Mouse (Mus musculus): Measurements from ENCODE around the gene Rspo4.
A peak's percentile ranks its signal among the peaks of the same experiment; 100 is the strongest.

Gene Rspo4

DNA sequence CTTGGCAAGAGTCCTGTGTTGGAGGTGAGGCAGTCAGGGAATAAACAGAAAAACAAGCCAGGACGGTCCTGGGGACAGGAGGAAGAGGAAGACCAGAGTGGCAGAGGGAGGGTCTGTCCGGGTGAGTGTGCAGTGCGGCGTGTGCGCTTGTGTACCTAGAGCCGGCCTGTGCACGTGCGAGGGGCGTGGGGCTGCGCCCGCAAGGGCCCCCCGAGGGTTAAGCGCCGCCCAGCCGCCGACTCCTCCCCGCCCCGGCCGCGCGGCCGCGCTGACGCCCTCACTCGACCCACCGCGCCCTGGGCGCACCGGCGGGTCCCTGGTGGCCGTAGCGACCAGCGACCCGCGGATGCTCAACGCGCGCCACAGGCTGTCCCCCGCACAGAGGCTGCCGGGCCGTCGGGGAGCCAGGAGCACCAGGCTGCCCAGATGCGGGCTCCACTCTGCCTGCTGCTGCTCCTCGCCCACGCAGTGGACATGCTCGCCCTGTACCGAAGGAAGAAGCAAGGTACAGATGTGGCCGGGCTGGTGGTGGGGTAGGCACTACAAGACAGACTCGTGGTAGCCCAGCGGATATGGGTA lies at the start of gene Rspo4:
Rspo4 (plus strand) TSS at position 280 of the 579 bp plus-strand sequence.
- no peak for DNase-seq (ENCODE audit: low read depth)

DNA sequence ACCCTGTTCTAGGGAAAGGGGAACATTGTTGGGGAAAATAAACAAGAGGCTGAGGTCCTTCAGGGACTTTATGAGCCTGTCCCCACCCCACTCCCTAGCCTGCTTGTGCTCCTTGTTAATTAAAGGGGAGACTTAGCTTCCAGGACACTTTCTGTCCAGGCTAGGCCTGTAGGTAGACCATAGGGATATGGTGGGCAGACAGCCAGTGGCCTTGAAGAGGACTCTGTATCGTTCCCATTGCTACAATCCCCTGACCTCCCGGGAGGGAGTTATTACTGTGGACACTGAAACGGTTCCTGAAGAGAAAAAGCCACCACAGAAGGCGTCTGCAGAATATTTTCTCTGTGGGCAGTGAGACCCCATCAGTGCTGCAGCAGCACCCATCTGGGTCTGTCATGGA lies 27.1 kb upstream of the Rspo4 start:
- no peak for DNase-seq (ENCODE audit: low read depth)

DNA sequence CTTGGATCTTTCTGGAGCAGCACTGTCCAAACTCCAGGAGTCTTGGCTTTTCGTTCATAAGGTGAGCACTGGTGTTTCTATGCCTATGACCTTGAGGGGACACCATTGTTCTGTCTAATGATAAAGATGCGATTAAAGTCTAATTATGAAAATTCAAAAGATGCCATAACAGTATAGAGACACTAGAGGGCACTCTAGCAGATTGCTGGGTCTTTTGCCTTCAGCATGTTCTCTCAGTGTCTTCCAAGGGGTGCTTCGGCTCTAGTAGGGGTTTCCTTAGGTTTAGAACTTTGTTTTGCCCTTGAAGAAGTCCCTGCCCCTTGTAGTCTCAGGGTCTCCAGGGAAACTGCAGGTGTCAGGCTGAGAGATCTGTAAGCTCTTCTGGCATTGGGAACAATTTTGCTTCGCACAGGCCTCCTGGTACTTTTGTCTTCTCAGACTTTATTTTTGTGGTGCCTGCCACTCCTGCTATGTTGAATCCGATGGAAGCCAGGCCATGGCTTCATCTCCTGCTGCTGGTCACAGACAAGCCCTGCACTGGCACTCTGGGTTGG lies 19.6 kb downstream of the Rspo4 start:
- DNase-seq (ENCODE audit: low read depth) = no peak

DNA sequence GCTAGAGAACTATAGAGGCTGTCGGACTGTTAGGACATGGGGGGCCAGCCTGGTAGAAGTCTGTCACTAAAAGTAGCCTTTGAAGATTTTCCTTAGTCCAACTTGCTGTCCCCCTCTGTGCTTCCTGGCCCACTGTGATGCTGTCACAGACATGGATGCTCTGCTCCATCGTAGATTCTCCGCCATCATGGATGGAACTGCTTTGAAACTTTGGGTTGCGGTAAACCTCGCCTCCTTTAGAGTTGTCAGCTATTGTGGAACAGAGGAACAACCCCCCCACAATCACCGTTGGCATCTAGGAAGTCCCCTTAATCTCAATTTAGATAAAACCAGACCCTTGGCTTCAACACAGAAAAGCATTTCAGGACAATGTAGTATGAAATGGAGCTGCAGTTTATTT lies 22.2 kb downstream of the Rspo4 start:
- no peak for DNase-seq (ENCODE audit: low read depth)

DNA sequence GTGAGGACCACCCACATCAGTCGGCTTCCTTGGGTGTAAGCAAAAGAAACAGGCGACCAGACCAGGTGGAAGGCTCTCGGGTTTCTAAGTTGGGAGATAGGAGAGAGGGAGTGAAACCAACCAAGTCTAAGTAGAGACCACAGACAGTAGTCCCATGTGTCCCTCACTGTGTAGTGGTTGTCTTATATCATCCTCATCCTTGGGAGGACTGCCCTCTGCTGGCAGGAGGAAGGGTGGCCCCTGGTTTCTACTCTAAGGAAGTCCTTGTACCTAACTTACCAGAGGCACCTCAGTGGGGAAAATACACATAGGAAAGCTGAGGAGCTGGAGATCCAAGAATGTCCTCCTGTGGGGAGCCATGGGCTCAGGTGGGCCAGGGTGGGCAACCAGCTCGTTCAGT lies 23.8 kb downstream of the Rspo4 start:
- peak; percentile 50 for DNase-seq (ENCODE audit: low read depth)

DNA sequence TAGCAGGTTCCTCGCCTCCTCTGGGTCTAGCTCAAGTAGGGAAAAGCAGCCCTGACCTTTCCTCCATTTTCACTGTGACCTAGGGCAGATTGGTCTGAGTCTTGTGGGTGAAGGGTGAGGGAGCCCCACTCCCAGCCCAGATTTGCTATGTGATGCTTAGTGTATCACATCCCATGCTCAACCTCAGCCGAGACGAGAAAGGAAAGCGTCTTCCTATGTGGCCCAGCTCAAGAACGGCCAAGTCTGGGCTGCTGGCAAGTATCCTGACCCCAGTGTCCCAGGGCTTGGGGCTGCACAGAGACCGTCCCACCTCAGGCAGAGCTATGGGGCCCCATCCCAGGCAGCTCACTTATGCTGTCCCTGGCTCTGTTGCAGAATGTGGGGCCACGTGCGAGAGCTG lies 25.5 kb downstream of the Rspo4 start:
- DNase-seq (ENCODE audit: low read depth) = no peak

DNA sequence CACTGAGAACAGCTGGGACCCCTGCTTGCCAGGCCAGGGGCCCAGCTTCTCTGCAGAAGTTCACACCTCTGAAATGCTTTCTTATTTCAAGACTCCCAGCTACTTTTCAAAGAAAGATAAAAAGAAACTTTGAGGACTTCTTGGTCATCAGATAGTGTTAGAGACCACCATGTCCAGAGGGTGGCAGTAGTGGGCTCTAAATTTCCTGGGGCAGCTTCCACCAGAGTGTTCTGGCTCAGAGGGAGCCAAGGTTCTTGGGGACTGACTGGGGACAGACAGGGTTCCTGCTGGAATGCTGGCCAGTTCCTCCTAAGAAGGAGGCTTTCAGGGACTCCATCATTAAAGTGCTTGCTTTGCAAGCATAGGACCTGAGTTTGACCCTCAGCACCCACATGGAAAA lies 31.8 kb downstream of the Rspo4 start:
- peak; percentile 24 for DNase-seq (ENCODE audit: low read depth)

DNA sequence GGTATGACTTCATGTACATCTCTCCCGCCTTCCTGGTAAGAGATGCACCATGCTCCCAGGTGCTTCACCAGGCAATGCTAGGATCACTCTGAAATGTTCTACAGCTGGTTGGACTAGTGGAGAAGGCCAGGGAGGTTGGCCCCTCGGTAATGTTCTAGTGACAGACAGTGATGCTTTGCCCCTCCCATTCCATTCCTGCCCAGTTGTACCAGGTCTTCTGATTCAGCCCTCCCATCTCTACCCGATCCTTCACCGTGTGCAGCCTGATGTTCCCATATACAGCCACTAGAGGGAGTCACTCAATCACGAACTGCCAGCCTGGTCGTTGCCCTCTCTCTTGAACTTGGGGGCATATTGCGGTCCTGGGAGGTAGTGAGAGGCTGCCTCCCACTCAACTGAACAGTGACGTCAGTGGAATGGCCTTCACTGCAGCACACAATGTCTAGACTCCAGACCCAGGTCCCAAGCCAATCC lies 33.3 kb downstream of the Rspo4 start:
- peak; percentile 29 for DNase-seq (ENCODE audit: low read depth)

DNA sequence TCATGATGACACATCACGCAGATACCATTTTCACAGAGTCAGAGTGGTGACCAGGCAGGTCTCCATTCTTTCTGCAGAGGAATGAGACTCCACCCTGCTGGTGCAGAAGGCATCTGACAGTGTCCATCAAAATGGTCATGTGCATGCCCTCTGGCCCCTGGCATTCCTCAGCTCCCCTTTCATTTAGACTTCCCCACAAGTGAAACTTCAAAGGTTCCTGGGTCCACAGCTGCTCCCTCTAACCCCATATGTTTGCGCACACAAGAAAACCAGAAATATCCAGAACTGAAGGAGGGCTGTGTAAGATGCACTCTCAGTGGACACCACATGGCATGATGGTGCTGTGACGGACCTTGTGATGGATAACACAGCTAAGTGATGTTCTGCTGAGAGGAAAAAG lies 35.9 kb downstream of the Rspo4 start:
- DNase-seq (ENCODE audit: low read depth) = no peak

DNA sequence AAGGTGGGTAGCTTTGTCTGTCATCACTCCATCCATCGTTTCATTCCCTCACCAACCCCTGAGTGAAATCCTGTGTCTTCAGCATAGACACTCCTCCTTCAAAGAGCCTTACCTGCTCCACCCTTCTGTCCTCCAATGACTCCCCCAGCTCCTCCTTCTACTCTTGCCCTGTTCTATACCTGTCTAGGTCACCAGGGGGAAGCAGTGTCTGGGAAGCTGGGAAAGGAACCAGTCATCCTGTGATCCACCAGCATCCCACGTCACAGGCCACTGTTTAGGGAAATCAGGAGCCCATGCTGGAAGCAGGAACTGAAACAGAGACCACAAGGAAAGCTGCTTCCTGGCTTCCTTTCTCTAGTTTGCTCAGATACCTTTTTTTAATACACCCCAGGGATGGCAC lies 37.0 kb downstream of the Rspo4 start:
- DNase-seq (ENCODE audit: low read depth) = no peak

DNA sequence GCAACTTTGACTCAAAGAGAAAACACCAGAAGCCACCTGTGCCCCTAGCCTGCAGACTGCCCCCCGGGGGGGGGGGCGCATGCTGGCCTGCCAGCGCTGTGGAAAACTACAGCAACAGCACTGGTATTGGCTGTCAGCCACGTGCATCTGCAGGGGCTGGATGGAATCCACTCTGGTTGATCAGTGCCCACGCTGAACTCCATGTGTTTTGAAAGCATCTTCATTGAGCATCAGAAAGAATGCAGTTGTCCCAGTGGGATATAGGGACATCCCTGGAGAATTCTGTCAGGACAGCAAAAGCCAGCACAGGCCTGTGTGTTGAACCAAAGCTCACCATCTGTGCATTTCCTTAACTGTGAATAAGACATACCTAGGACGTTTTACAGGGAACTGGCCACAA lies 48.3 kb downstream of the Rspo4 start:
- no peak for DNase-seq (ENCODE audit: low read depth)

DNA sequence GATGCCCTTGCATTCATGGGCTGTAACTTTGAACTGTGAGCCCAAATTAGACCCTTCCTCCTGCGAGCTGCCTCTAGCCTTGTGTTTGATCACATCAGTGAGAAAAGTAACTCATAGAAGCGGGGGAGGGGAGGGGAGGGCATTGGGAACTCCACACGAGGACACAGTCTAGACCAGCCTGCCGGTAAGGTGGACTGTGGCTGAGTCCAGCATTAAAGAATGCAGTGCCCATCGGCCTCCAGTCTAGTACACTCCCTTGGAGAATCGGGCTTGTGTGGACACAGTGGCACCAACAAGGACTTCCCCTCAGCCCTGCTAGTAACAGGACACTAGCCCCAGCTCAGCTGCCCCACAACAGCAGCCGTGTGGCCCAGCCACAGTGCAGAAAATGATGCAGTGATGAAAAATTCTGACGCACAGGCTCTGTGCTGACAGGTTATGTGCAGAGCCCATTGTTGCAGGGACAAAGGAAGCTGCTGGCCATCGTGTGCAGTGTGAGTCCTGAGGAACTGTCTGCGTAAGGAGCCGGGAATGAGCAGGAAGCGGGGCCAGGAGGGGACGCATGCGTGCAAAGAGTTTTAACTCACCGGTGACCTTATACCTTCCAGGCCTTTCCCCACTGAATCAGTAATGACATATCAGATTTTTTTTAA lies 50.5 kb downstream of the Rspo4 start:
- no peak for DNase-seq (ENCODE audit: low read depth)

DNA sequence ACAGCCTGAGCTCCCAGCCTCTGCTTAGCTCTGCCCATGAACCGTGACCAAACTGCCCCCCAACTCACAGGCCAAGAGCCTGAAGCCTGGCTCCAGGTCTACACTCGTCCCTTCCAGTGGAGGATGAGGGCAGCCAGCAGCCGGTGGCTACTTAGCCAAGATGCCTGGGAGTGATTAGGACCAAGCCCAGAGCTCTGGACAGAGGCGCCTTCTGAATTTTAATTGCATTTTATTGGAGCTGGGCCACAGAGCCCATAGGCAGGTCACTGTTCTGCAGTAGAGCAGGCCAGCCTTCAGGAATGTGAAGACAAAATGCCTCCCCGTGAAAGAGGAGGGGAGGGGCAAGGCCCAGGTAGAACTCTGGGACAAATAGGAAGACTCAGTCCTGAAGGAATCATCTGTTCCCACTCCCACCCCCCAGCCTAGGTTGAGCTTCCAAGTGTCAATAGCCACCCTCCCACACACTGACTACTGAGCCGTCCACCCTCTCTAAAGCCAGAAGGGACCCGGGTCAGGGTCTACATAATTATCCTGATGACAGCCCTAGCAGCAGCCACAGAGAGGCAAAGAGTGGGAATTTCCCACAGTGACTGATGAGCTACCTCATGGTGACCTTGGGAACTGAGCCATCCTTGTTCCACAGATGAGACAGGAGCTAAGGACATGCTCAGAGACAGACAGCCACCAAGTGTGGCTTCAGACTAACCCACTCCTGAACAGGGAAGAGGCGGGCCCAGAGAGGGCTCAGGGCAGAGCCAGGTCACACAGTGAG lies 51.7 kb downstream of the Rspo4 start:
- DNase-seq (ENCODE audit: low read depth) = no peak

DNA sequence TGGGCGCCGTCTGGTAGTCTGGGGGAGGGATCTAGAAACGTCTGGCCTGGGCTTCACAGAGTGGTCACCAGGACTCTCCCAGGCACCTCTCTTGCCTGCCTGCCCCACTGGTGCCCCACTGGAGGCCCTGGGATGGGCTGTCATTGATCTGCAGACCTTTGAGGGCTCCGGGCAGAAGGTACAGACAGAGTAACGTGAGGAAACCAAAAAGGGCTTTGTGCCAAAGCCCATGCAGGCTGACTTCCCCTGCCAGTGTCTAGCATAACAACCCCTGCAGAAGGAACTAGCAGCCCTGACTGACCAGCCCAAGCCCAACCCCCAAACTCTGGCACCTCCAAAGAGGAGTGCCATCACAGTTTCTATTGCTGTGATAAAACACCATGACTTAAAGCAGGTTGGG lies 53.2 kb downstream of the Rspo4 start:
- DNase-seq (ENCODE audit: low read depth) = no peak

DNA sequence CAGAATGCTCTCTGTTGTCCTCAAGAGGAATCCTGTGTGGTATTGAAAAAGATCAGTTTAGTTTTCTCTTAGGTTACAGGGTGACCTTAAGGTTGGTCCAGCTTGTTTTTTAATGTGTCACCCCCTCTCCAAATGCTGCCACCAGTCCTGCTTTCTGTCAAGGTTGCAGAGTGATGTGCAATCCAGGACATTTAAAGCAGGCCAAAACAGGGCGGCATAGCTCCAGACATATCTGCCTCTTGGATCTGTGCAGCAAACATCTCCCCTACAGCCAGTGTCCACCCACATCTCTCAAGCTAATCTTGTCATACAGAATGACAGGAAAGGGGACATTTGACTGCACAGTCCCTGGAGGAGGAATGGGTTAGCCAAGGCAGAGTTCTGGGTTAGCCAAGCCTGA lies 55.4 kb downstream of the Rspo4 start:
- no peak for DNase-seq (ENCODE audit: low read depth)

DNA sequence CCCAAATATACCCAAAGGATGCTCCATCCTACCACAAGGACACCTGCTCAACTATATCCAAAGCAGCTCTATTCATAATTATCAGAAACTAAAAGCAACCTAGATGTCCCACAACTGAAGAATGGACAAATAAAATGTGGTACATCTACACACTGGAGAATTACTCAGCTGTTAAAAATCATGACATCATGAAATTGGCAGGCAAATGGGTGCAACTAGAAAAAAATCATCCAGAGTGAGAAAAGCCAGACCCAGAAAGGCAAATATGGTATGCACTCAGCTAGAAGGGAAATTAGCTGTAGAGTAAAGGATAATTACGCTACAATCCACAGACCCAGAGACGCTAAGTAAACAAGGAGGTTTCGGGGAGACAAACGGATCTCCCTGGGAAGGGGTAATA lies 58.1 kb downstream of the Rspo4 start:
- no peak for DNase-seq (ENCODE audit: low read depth)

DNA sequence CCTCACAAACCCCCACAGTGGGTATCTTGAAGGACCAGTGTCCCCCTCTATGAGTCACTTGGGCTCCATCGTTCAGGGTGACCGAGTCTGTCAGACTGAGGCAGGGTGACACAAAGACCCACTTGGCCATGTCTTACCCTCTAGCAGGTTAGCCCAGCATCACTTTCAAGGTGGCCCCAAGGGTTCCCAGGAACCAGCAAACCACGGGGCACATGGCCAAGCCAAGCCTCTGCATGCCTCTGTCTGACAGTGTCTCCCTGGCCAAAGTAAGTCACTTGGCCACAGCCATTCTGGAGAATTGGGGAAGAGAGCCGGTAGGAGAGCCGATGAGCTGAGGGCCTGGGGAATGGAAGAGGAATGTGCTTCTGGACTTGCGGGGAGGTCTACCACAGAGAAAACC lies 60.5 kb downstream of the Rspo4 start:
- no peak for DNase-seq (ENCODE audit: low read depth)

DNA sequence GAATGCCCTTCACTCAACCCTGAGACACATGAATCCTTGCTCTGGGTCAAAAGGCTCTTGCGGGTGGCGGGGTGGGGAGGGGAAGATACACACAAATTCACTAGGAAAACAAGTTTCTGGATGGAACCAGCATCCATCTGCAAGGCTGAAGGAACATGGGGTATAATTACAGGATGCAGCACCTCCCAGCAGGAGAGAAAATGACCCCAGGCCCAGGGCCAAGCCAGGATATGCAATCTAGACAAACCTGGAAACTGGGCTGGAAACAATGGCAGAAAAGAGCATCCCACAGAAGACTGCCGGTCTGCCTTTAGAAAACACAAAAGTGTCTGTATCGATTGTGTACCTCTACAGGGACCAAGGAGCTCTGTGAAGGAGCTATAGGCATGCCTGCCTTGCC lies 61.2 kb downstream of the Rspo4 start:
- no peak for DNase-seq (ENCODE audit: low read depth)

DNA sequence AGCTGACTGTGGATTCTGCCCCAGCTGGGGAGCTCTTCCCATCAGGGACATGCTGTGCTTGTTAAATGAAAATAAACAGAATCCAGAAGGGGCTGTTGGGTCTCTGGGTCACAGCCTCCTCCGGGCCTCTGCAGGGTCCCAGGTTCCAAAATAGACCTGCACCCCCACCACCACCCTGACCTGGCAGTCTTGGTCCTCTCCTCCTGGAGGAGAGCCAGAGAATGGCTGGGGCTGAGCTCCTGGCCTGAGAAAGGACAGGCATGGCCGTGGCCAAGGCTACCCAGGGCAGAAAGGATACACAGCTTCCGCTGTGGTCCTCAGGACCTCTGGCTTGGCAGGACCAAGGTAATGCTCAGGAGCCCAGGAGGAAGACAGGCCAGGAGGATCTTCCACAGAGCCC lies 61.9 kb downstream of the Rspo4 start:
- no peak for DNase-seq (ENCODE audit: low read depth)

DNA sequence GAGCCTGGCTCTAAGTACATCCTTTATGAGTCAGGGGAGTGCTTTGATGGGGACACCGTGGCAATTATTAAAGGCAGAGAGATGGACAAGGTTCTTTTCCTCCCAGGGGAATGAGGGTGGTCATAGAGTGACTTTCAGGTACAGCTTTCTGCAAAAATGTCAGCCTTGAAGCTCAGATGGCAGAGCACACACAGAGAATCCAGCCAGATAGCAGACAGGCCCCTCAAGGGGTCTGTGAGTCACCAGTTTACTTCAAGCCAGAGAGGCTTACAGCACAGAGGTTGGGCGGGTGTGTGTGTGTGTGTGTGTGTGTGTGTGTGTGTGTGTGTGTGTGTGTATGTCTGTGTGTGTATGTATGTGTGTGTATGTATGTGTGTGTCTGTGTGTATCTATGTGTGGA lies 64.3 kb downstream of the Rspo4 start:
- no peak for DNase-seq (ENCODE audit: low read depth)

DNA sequence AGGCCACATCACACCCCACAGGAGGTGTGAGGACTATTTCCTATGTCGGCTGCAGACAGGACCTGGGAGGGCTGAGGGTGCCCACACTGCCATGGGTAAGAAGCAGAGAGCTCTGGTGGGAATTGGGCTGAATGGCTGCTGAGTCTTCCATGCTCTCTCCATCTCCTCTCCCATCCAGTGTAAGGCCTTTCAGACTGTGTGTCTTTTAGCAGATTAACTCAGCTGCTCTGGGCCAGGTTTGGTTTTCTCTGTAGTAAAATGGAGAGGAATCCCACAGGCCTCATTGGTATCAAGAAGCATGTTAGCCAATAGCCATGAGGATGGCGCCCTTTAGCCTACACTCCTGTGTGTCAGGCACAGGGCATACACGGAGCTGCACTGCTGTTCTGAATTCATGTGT lies 66.7 kb downstream of the Rspo4 start:
- DNase-seq (ENCODE audit: low read depth) = no peak

DNA sequence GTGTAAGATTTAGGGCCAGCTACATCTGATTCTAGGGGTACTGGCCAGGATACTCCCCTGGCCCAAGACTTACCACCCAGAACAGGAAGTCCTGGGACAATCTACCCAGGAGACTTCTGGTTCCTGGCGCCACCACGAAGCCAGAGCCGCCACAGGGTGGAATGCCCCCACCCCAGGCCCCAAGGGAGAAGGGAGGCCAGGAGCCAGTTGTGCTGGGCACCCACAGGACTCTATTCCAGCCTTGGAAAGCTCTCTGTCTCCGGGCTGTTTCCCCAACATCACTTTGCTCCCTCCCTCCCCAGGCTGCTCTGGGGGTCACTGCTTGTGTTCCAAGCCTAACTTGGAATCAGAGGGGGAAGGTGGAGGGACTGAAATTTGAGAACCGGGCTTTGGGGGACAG lies 67.8 kb downstream of the Rspo4 start:
- DNase-seq (ENCODE audit: low read depth) = no peak

DNA sequence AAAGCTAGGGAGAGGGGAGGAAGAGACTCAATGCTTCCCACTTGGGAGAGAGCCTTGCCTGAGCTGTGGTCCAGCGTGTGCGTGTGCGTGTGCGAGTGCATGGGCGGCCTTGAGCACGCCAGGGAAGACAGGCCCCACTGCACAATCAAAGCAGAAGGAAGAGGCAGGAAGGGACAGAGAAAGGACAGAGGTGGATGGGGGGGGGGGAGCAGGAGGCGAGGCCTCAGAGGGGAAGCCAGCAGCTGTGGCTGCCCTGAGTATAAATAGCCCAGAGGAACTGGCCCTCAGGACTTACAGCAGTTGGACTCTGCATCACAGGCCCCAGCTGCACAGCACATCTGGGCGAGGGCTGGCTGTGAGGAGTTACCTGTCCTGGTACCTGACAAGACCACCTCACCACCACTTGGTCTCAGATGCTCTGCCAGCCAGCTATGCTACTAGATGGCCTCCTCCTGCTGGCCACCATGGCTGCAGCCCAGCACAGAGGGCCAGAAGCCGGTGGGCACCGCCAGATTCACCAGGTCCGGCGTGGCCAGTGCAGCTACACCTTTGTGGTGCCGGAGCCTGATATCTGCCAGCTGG lies 68.3 kb downstream of the Rspo4 start, which contains the start of gene Angpt4:
Angpt4 (plus strand) TSS at position 292 of the 582 bp plus-strand sequence.
- DNase-seq (ENCODE audit: low read depth) = no peak

All from c-Kit-positive CD71-negative TER-119-negative erythroid progenitor cells, embryonic 14.5 days (primary cell).